ENCODE assay signal across 8 mouse cellular contexts in the genomic region with DNA sequence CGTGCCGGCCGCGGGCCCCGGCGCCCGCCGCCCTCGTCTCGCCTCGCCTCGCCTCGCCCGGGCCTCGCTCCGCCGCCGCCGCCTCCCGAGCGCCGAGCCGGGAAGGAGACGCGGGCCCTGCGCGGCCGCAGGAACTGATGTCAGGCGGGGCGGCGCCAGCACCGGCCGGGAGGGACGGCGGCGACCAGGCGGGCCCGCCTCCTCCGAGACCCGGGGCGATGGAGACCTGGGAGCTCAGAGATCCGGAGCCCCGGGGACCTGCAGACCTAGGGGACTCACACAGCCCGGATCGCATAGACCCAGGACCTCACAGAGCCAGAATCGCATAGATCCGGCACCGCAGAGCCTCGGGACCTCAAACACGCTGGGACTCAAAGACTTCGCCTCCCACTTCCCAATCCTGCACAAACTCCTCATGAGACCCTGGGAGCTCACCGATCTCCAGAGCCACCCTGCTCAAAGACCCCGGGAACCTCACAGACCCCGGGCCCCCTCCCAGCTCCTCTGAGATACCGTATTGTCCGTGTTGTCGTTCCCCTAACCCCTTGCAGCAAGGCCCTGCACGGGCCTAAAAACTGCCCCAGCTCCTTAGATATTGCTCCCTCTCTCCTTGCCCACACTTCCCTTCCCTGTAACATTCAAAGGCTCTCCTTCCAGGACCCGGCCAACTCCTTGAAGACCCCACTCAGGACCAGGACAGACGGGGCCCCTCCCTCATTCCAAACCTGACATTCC. TPM values are rescaled to one million over a fixed set of nuclear protein-coding genes. Genes with fewer than 3 reads are reported as not detected.
A peak's percentile ranks its signal among the peaks of the same experiment; 100 is the strongest.
DNase-seq lines count a peak whose midpoint lies in the region; ATAC-seq and TF ChIP-seq lines count a peak whose summit lies in the region.

No protein-coding gene starts in this region.

- ATAC-seq in heart, embryonic 14.5 days (ENCODE audit: insufficient number of reproducible peaks, insufficient read depth, low FRiP score, low read depth): peak; percentile 74
- ATAC-seq in liver, postnatal 0 days: peak; percentile 84
- ATAC-seq in neural tube, embryonic 13.5 days (ENCODE audit: low read depth): peak; percentile 85

- peak; percentile 77 for DNase-seq in CD4-positive helper T cell, adult 2 months (ENCODE audit: low read depth, low spot score)
- DNase-seq in brain, embryonic 14.5 days (ENCODE audit: low read depth): peak; percentile 80
- peak; percentile 89 for DNase-seq in kidney, postnatal 10 days
- DNase-seq in liver, postnatal 0 days: peak; percentile 80
- peak; percentile 81 for DNase-seq in testis, postnatal 10 days (ENCODE audit: low spot score)

- H3K27me3 ChIP-seq in heart, embryonic 14.5 days (ENCODE audit: control insufficient read depth, insufficient read depth, low read length): no peaks in the 10 kb centered on the region
- no peaks in the 10 kb centered on the region for H3K27me3 ChIP-seq in liver, postnatal 0 days (ENCODE audit: insufficient read depth, low read length)
- no peaks in the 10 kb centered on the region for H3K27me3 ChIP-seq in neural tube, embryonic 13.5 days

- no peak for TF ChIP-seq CTCF in brain, embryonic 14.5 days (IDR thresholded peaks at IDR 0.05; ENCODE audit: borderline replicate concordance, extremely low read depth, insufficient read depth, insufficient read length)
- no peak for TF ChIP-seq CTCF in embryonic fibroblast, embryonic 13.5 days (IDR thresholded peaks at IDR 0.05; ENCODE audit: borderline replicate concordance, insufficient read depth, low read length)
- no peak for TF ChIP-seq CTCF in liver, postnatal 0 days (IDR thresholded peaks at IDR 0.05; ENCODE audit: low read depth)

- TF ChIP-seq EP300 in liver, postnatal 0 days (IDR thresholded peaks at IDR 0.05; ENCODE audit: low read depth): no peak

- under 1% methylated on average over 46 of the region's 60 CpGs for WGBS in heart, embryonic 14.5 days
- WGBS in liver, postnatal 0 days (ENCODE audit: insufficient replicate concordance): 3% methylated on average over 39 of the region's 60 CpGs
- WGBS in neural tube, embryonic 13.5 days: 1% methylated on average over 42 of the region's 60 CpGs

- peak overlapping the region; percentile 75 for H3K4me2 ChIP-seq in heart, embryonic 14.5 days (ENCODE audit: low read length)
- peak overlapping the region; percentile 90 for H3K4me2 ChIP-seq in liver, postnatal 0 days (ENCODE audit: low read depth, low read length)
- H3K4me2 ChIP-seq in neural tube, embryonic 13.5 days: peak overlapping the region; percentile 88

- no peaks in the 10 kb centered on the region for H3K9me3 ChIP-seq in heart, embryonic 14.5 days (ENCODE audit: control insufficient read depth, low read length)
- H3K9me3 ChIP-seq in liver, postnatal 0 days (ENCODE audit: low read length): no peaks in the 10 kb centered on the region
- H3K9me3 ChIP-seq in neural tube, embryonic 13.5 days: no peaks in the 10 kb centered on the region

- H3K9ac ChIP-seq in heart, embryonic 14.5 days (ENCODE audit: low read length): peak overlapping the region; percentile 98
- peak overlapping the region; percentile 90 for H3K9ac ChIP-seq in liver, postnatal 0 days (replicated peaks)
- H3K9ac ChIP-seq in neural tube, embryonic 13.5 days: peak overlapping the region; percentile 97

- TF ChIP-seq POLR2A in brain, embryonic 14.5 days (IDR thresholded peaks at IDR 0.05; ENCODE audit: borderline replicate concordance, extremely low read depth, insufficient read depth, insufficient read length, poor library complexity, severe bottlenecking): peak; percentile 74
- peak; percentile 80 for TF ChIP-seq POLR2A in embryonic fibroblast, embryonic 13.5 days (IDR thresholded peaks at IDR 0.05; ENCODE audit: low read depth, low read length)

- H3K4me1 ChIP-seq in embryonic fibroblast, embryonic 13.5 days (ENCODE audit: control insufficient read depth, insufficient read depth, low read length): no peaks in the 10 kb centered on the region
- peaks cover 9 to 12% of the 10 kb centered on the region in 2 experiments for H3K4me1 ChIP-seq in heart, embryonic 14.5 days (ENCODE audit: control insufficient read depth in 2 of 2, insufficient read depth in 2 of 2, low read length in 2 of 2)
- peaks cover 13% of the 10 kb centered on the region for H3K4me1 ChIP-seq in liver, postnatal 0 days (ENCODE audit: insufficient read depth)
- H3K4me1 ChIP-seq in neural tube, embryonic 13.5 days (replicated peaks): peaks cover 23% of the 10 kb centered on the region

- H3K27ac ChIP-seq in embryonic fibroblast, embryonic 13.5 days (ENCODE audit: insufficient read depth, low read length): peak overlapping the region; percentile 28; the same call in 1 of the 2 replicates
- H3K27ac ChIP-seq in heart, embryonic 14.5 days (replicated peaks in 1 of 2; ENCODE audit: control insufficient read depth in 1 of 2, insufficient read depth in 1 of 2, low read depth in 2 of 2, low read length in 2 of 2): peak overlapping the region; percentile 53 to 91
- H3K27ac ChIP-seq in liver, postnatal 0 days (ENCODE audit: low read depth): peak overlapping the region; percentile 81
- H3K27ac ChIP-seq in neural tube, embryonic 13.5 days (replicated peaks): peak overlapping the region; percentile 86

- H3K36me3 ChIP-seq in heart, embryonic 14.5 days (ENCODE audit: control insufficient read depth, insufficient read depth, low read length): peaks cover 26% of the 10 kb centered on the region
- no peaks in the 10 kb centered on the region for H3K36me3 ChIP-seq in liver, postnatal 0 days (replicated peaks; ENCODE audit: insufficient read depth, low read length)
- peaks cover 19% of the 10 kb centered on the region; the same call in 1 of the 2 replicates for H3K36me3 ChIP-seq in neural tube, embryonic 13.5 days

- H3K4me3 ChIP-seq in embryonic fibroblast, embryonic 13.5 days (ENCODE audit: insufficient read depth, low read length): peak overlapping the region; percentile 75
- H3K4me3 ChIP-seq in heart, embryonic 14.5 days (ENCODE audit: control insufficient read depth in 1 of 2, insufficient read depth in 1 of 2, low read depth in 1 of 2, low read length in 2 of 2): peak overlapping the region; percentile 79 to 86
- peak overlapping the region; percentile 85 for H3K4me3 ChIP-seq in liver, postnatal 0 days (ENCODE audit: low read depth, low read length)
- peak overlapping the region; percentile 86 for H3K4me3 ChIP-seq in neural tube, embryonic 13.5 days

RNA-seq across cellular contexts. Expression of a gene that starts 0.5 kb away (rescaled TPM):
- polyA plus RNA-seq in brain, embryonic 14.5 days (2012; rRNA removed): 55.0 and 56.0 TPM in 2 replicates
- 22.5 and 29.8 TPM in 2 replicates for polyA plus RNA-seq in embryonic fibroblast, embryonic 13.5 days (2011; ENCODE audit: insufficient read length, low read depth, missing spikeins)
- 6.6 and 7.8 TPM in 2 replicates for polyA plus RNA-seq in heart, embryonic 14.5 days (2014; fragmentation: Nextera tagmentation; extraction: Ambion mirVana)
- polyA plus RNA-seq in liver, postnatal 0 days (2015; fragmentation: Nextera tagmentation; extraction: Ambion mirVana): 1.7 TPM in 2 replicates
- 6.6 and 7.6 TPM in 2 replicates for polyA plus RNA-seq in neural tube, embryonic 13.5 days (2015; fragmentation: Nextera tagmentation; extraction: Ambion mirVana)

RNA-seq across cellular contexts. Expression of a gene that starts 21.2 kb away (rescaled TPM):
- polyA plus RNA-seq in brain, embryonic 14.5 days (2012; rRNA removed): 6.7 and 7.2 TPM in 2 replicates
- polyA plus RNA-seq in embryonic fibroblast, embryonic 13.5 days (2011; ENCODE audit: insufficient read length, low read depth, missing spikeins): 5.1 and 5.3 TPM in 2 replicates
- polyA plus RNA-seq in heart, embryonic 14.5 days (2014; fragmentation: Nextera tagmentation; extraction: Ambion mirVana): 0.72 and 2.1 TPM in 2 replicates
- not detected in 2 replicates for polyA plus RNA-seq in liver, postnatal 0 days (2015; fragmentation: Nextera tagmentation; extraction: Ambion mirVana)
- not detected in 2 replicates for polyA plus RNA-seq in neural tube, embryonic 13.5 days (2015; fragmentation: Nextera tagmentation; extraction: Ambion mirVana)

RNA-seq across cellular contexts. Expression of a gene that starts 40.6 kb away (rescaled TPM):
- 0.40 and 0.42 TPM in 2 replicates for polyA plus RNA-seq in brain, embryonic 14.5 days (2012; rRNA removed)
- polyA plus RNA-seq in embryonic fibroblast, embryonic 13.5 days (2011; ENCODE audit: insufficient read length, low read depth, missing spikeins): 0.19 TPM in 1 of 2 replicates, not detected in the other
- 0.09 and 0.19 TPM in 2 replicates for polyA plus RNA-seq in heart, embryonic 14.5 days (2014; fragmentation: Nextera tagmentation; extraction: Ambion mirVana)
- polyA plus RNA-seq in liver, postnatal 0 days (2015; fragmentation: Nextera tagmentation; extraction: Ambion mirVana): 0.40 and 0.76 TPM in 2 replicates
- 0.11 TPM in 1 of 2 replicates, not detected in the other for polyA plus RNA-seq in neural tube, embryonic 13.5 days (2015; fragmentation: Nextera tagmentation; extraction: Ambion mirVana)

RNA-seq across cellular contexts. Expression of a gene that starts 45.7 kb away (rescaled TPM):
- polyA plus RNA-seq in brain, embryonic 14.5 days (2012; rRNA removed): 0.14 and 0.44 TPM in 2 replicates
- not detected in 2 replicates for polyA plus RNA-seq in embryonic fibroblast, embryonic 13.5 days (2011; ENCODE audit: insufficient read length, low read depth, missing spikeins)
- 0.19 and 0.43 TPM in 2 replicates for polyA plus RNA-seq in heart, embryonic 14.5 days (2014; fragmentation: Nextera tagmentation; extraction: Ambion mirVana)
- polyA plus RNA-seq in liver, postnatal 0 days (2015; fragmentation: Nextera tagmentation; extraction: Ambion mirVana): 17.3 and 17.8 TPM in 2 replicates
- polyA plus RNA-seq in neural tube, embryonic 13.5 days (2015; fragmentation: Nextera tagmentation; extraction: Ambion mirVana): 0.31 TPM in 1 of 2 replicates, not detected in the other

RNA-seq across cellular contexts. Expression of a gene that starts 58.3 kb away (rescaled TPM):
- polyA plus RNA-seq in brain, embryonic 14.5 days (2012; rRNA removed): 34.7 and 50.7 TPM in 2 replicates
- polyA plus RNA-seq in embryonic fibroblast, embryonic 13.5 days (2011; ENCODE audit: insufficient read length, low read depth, missing spikeins): 72.4 and 90.1 TPM in 2 replicates
- 45.2 and 45.7 TPM in 2 replicates for polyA plus RNA-seq in heart, embryonic 14.5 days (2014; fragmentation: Nextera tagmentation; extraction: Ambion mirVana)
- 1.5 and 1.8 TPM in 2 replicates for polyA plus RNA-seq in liver, postnatal 0 days (2015; fragmentation: Nextera tagmentation; extraction: Ambion mirVana)
- polyA plus RNA-seq in neural tube, embryonic 13.5 days (2015; fragmentation: Nextera tagmentation; extraction: Ambion mirVana): 32.1 and 36.6 TPM in 2 replicates

Comparison
In these comparisons a context has a peak if more than half of its experiments do, and no peak if none do; other contexts are left out.
1. Peak in every context shown above with its lines: DNase-seq, ATAC-seq, H3K4me3 ChIP-seq and H3K27ac ChIP-seq.
2. H3K27ac ChIP-seq: peak in every context shown above with its lines; median percentile 86 in neural tube, embryonic 13.5 days; 81 in liver, postnatal 0 days; 72 in heart, embryonic 14.5 days; 28 in embryonic fibroblast, embryonic 13.5 days.